Mouse (Mus musculus): ENCODE data around the gene Ms4a6c.
"Not testable (repeated sequence)": the region's sequence is repeated elsewhere in the genome, so short reads cannot be mapped to it uniquely, and the experiment has no call there.

Ms4a6c gene

GRCm38 (mm10) chr19:11469215-11469614, at the start of gene Ms4a6c:
Gene Ms4a6c, plus strand, starts transcription at chr19:11469366.
- DNase-seq = not testable (repeated sequence)

GRCm38 (mm10) chr19:11431209-11431608, 38.0 kb upstream of the Ms4a6c start:
- not testable (repeated sequence) for DNase-seq

GRCm38 (mm10) chr19:11435058-11435834, 33.9 kb upstream of the Ms4a6c start:
- no peak for DNase-seq

GRCm38 (mm10) chr19:11443338-11443737, 25.8 kb upstream of the Ms4a6c start, which contains the start of gene Ms4a4b:
Gene Ms4a4b, plus strand, starts transcription at chr19:11443553.
- DNase-seq = no peak

- DNase-seq = no peak
Observed at GRCm38 (mm10) chr19:11443964-11444363, 25.2 kb upstream of the Ms4a6c start.

- DNase-seq = no peak
Observed at GRCm38 (mm10) chr19:11447238-11447637, 21.9 kb upstream of the Ms4a6c start.

- DNase-seq = not testable (repeated sequence)
Observed at GRCm38 (mm10) chr19:11459041-11459440, 10.1 kb upstream of the Ms4a6c start.

GRCm38 (mm10) chr19:11464795-11465194, 4.4 kb upstream of the Ms4a6c start:
- not testable (repeated sequence) for DNase-seq

- DNase-seq = no peak
Observed at GRCm38 (mm10) chr19:11466471-11466870, 2.7 kb upstream of the Ms4a6c start.

GRCm38 (mm10) chr19:11468361-11468760, 805 bp upstream of the Ms4a6c start:
- DNase-seq = not testable (repeated sequence)

GRCm38 (mm10) chr19:11479714-11480113, 10.5 kb downstream of the Ms4a6c start:
- DNase-seq = no peak

GRCm38 (mm10) chr19:11482684-11483083, 13.5 kb downstream of the Ms4a6c start:
- no peak for DNase-seq

GRCm38 (mm10) chr19:11483941-11484340, 14.8 kb downstream of the Ms4a6c start:
- DNase-seq = no peak

GRCm38 (mm10) chr19:11484388-11484787, 15.2 kb downstream of the Ms4a6c start:
- no peak for DNase-seq

- DNase-seq = no peak
Observed at GRCm38 (mm10) chr19:11485266-11485665, 16.1 kb downstream of the Ms4a6c start.

GRCm38 (mm10) chr19:11485746-11486145, 16.6 kb downstream of the Ms4a6c start, which contains the start of gene Gm8369:
Gene Gm8369, plus strand, starts transcription at chr19:11485938.
- no peak for DNase-seq

GRCm38 (mm10) chr19:11486599-11486998, 17.4 kb downstream of the Ms4a6c start:
- no peak for DNase-seq

- no peak for DNase-seq
Observed at GRCm38 (mm10) chr19:11491406-11492189, 22.4 kb downstream of the Ms4a6c start.

- no peak for DNase-seq
Observed at GRCm38 (mm10) chr19:11492671-11493070, 23.5 kb downstream of the Ms4a6c start.

- no peak for DNase-seq
Observed at GRCm38 (mm10) chr19:11494519-11494918, 25.4 kb downstream of the Ms4a6c start.

- DNase-seq = no peak
Observed at GRCm38 (mm10) chr19:11496361-11496760, 27.2 kb downstream of the Ms4a6c start.

- DNase-seq = not testable (repeated sequence)
Observed at GRCm38 (mm10) chr19:11497300-11497699, 28.1 kb downstream of the Ms4a6c start.

GRCm38 (mm10) chr19:11500796-11501195, 31.6 kb downstream of the Ms4a6c start:
- no peak for DNase-seq

GRCm38 (mm10) chr19:11501326-11501725, 32.2 kb downstream of the Ms4a6c start:
- no peak for DNase-seq

All from cerebellum, adult 11 months (tissue).